Mouse (Mus musculus) C2C12 (cell line): ENCODE results near the gene Spata17.

Source experiments
- CEBPB ChIP-seq: IDR thresholded peaks from one replicate; pipeline ENCODE4 v1.6.1; 2011; ENCODE audit warnings: low read depth, mild to moderate bottlenecking, control low read depth, moderate library complexity
- CTCF ChIP-seq: IDR thresholded peaks from one replicate; pipeline ENCODE4 v1.5.1; 2011; ENCODE audit not compliant: control insufficient read depth, insufficient read depth, insufficient read length
- FOSL1 ChIP-seq: IDR thresholded peaks from one replicate; pipeline ENCODE4 v1.8.0; 2011; ENCODE audit warnings: mild to moderate bottlenecking, low read length; ENCODE audit not compliant: poor library complexity, insufficient read depth, severe bottlenecking
- MYOD1 ChIP-seq: IDR thresholded peaks from one replicate; pipeline ENCODE4 v1.6.1; 2011; ENCODE audit warnings: low read depth; ENCODE audit not compliant: control insufficient read depth, insufficient read length
- USF1 ChIP-seq: IDR thresholded peaks from one replicate; pipeline ENCODE4 v1.6.1; 2011; ENCODE audit warnings: low read depth, mild to moderate bottlenecking, control low read depth, moderate library complexity

GRCm38 (mm10) chr1:187244734-187245133 is 29.5 kb upstream of the Spata17 start:
- TF ChIP-seq CTCF (no peak), USF1 (no peak), MYOD1 (no peak), FOSL1 (no peak), CEBPB (no peak)
